Mouse (Mus musculus): ENCODE data around the gene Usp47. TPM values are rescaled to one million over a fixed set of nuclear protein-coding genes. Genes with fewer than 3 reads are reported as not detected.

The Usp47 gene
- polyA plus RNA-seq, 1 experiment from 2014 or later = 69.9 TPM

DNA sequence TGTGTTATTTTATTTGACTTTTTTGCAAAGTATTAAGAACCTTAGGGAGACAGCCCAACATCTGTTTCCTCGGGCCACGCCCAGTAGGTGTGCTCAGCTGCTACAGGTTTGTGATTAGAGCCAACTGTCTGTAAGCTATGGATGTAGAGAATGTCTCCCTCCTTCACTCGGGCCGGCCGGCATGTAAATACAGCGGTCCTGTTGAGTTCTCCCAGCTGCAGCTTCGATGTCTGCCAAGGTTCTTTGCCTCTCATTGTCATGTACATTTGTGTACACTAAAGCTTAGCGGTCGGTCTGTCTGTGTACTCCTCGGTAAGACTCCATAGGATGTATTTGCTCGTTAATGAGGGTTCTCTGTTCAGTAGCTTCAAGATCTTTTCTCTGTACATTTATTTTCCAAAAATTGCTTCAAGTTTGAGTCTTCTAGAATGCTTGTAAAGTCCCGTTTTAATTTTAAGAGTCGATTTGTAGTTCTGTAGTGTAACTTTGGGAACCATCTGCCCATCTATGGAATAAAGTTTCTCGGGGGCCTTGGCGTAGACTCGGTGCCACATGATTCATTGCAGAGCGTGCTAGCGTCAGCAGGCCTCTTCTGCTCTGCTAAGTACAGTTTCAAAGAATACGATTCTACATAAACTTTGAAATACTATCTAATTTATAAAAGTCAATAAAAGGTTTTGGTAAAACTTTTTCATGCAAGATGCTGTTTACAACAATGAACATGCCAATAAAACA lies 87.5 kb downstream of the Usp47 start:
- no peaks in the 10 kb centered on the region for H3K4me1 ChIP-seq
- WGBS = 94% methylated on average over 19 of the region's 19 CpGs
- H3K9me3 ChIP-seq = no peaks in the 10 kb centered on the region
- H3K27ac ChIP-seq = no peak overlapping the region
- DNase-seq (ENCODE audit: low spot score) = no peak
- H3K4me3 ChIP-seq = no peak overlapping the region
- peaks cover 67% of the 10 kb centered on the region for H3K36me3 ChIP-seq
- no peaks in the 10 kb centered on the region for H3K27me3 ChIP-seq (ENCODE audit: insufficient read depth, poor library complexity, severe bottlenecking)

DNA sequence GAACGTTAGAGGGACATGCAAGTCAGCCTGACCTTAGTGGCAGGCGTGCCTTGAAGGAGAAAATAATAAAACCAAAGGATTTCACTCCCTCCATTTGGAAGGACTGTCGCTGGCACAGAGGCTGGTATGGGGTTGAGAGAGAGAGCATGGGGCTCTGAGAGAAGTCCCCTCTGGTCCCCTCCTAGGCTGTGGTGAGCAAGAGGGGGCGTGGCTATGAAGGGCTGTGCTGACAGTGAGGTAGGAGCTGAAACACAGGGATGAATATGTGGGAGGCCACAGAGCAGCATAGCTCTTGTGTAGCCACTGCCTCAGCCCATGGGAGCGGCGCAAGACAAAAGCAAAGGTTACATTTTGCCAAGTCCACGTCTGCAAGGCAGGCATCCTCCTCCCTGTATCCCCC lies 94.2 kb downstream of the Usp47 start:
- no peak for DNase-seq (ENCODE audit: low spot score)
- Histone ChIP-seq H3K36me3 (peaks cover 58% of the 10 kb centered on the region), H3K27ac (no peak overlapping the region), H3K4me3 (no peak overlapping the region), H3K9me3 (no peaks in the 10 kb centered on the region), H3K27me3 (ENCODE audit: insufficient read depth, poor library complexity, severe bottlenecking) (no peaks in the 10 kb centered on the region), H3K4me1 (peaks cover 25% of the 10 kb centered on the region)
- WGBS = 80% methylated on average over 7 of the region's 7 CpGs

DNA sequence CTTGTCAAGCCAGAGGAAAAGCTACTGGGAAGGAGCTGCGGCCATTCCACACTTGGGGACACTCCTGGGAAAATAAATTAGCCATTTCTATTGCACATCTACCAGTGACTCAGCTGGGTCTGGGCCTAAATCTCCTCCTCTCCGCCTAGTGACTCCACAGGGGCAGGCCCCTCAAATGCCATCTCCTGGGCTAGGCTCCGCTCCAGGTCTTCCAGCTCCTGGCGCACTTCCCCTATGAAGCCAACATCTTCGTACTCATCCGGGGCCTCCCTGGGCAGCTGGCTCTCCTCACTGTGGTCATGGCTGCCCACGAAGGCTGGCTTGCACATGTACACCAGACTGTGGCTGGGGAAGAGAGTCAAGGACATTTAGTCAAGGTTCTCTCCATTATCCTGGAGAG lies 94.8 kb downstream of the Usp47 start:
- 93% methylated on average over 7 of the region's 7 CpGs for WGBS
- H3K27ac ChIP-seq = no peak overlapping the region; the same call in 1 of the 2 replicates
- H3K9me3 ChIP-seq = no peaks in the 10 kb centered on the region
- no peak overlapping the region for H3K4me3 ChIP-seq
- peaks cover 58% of the 10 kb centered on the region for H3K36me3 ChIP-seq
- no peak for DNase-seq (ENCODE audit: low spot score)
- peaks cover 31% of the 10 kb centered on the region for H3K4me1 ChIP-seq
- H3K27me3 ChIP-seq (ENCODE audit: insufficient read depth, poor library complexity, severe bottlenecking) = no peaks in the 10 kb centered on the region

DNA sequence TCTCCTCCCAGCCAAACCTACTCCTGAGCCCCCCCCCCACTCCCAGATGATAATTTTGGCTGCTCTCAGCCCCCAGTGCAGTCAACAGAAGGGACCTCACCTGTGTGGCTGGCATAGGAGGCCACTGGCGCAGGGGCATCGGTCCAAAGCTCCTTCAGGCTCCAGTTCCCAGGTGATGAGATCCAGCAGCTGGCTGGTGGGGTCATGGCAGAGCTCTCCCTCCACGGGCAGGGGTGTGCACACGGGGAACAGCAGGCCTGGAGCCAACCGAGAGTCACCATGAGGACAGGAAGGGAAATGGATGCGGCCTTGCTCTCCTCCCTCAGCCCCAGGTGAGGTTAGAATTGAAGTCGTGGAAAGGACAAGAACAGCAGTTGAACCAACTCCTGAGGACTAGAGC lies 95.9 kb downstream of the Usp47 start:
- Histone ChIP-seq H3K36me3 (peaks cover 53% of the 10 kb centered on the region), H3K4me1 (peaks cover 41% of the 10 kb centered on the region)
- 84% methylated on average over 7 of the region's 7 CpGs for WGBS

DNA sequence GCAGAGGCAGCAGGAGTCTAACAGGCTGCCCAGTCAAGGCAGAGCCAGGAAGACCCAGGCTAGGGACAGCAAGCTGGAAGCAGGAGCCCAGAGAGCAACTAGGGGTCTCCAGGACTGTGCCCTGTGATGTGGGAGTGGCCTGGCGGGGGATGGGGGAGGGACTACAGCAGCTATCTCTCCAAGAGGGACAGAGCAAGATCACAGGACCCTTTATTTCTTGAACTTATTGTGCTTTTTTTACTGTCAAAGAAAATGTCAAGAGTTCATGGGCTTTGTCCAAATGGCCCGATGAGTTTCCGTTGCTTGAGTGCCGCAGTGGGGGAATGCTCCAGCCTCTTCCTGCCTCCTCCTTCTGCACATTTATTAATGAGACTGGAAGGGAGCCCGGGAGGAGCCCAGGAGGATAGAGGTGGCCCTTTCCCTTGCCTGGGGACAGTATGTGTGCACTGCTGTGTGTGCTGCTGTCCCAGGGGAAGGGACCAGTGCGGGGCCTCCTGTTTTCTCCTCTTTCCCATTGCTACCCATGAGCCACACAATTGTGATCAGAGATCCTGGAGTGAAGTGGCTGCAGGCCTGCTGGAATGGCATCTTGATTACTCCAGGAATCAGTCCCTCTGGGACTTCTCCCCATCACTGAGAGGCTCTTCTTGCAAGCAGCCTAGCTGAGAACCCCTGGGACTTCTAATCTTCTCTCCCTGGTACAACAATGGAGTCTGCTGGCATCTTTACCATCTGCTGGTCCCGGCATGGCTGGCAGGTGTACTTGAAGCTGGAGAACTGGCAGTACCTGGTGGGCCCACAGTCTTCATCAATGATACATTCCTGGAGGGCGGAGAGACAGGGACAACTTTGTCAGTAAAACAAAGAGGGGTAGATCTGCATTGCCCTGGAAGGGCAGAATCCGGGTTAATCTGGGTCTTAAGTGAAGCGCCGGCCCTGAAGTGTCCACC lies 97.8 kb downstream of the Usp47 start:
- H3K4me3 ChIP-seq = no peak overlapping the region
- H3K4me1 ChIP-seq = peaks cover 55% of the 10 kb centered on the region
- peaks cover 48% of the 10 kb centered on the region for H3K36me3 ChIP-seq
- H3K27me3 ChIP-seq (ENCODE audit: insufficient read depth, poor library complexity, severe bottlenecking) = no peaks in the 10 kb centered on the region
- H3K9me3 ChIP-seq = no peaks in the 10 kb centered on the region
- peak overlapping the region; percentile 48; the same call in 1 of the 2 replicates for H3K27ac ChIP-seq
- 73% methylated on average over 11 of the region's 11 CpGs for WGBS
- DNase-seq (ENCODE audit: low spot score) = no peak

More for the DNA sequence above, 95.9 kb downstream of the Usp47 start:
- H3K9me3 ChIP-seq = no peaks in the 10 kb centered on the region
- H3K27me3 ChIP-seq (ENCODE audit: insufficient read depth, poor library complexity, severe bottlenecking) = no peaks in the 10 kb centered on the region
- H3K4me3 ChIP-seq = no peak overlapping the region
- H3K27ac ChIP-seq = 0 out of 2 replicates have a peak overlapping the region, but pooled peaks have one; percentile 18
- no peak for DNase-seq (ENCODE audit: low spot score)

DNA sequence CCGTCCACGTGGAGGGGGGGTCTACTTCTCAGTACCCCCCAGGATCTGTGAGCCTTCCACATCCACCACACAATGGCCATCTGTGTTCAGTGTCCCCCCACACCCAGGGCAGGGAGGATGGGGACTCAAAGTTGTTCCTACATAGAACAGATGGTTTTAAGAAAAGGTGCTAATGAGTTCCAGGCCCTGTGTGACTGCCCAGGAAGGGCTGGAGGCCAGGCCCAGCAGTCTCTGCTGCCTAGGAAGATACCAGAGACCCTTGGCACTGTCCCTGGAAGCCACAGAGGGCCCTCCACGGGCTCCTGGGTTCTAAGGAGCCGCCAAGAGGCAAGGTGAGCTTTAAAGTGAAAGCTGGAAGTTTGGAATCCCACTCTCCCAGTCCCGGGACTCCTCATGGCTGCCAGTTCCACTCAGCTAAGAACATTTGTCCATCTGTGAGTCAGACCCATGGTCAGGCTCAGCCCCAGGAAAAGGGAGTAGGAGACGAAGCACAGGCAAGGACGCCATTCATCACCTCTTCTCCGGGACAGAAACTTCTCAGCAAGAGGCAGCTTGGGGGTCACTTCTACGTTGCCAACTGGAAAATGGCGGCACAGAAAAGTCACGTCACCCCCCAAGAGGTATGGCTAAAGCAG lies 98.7 kb downstream of the Usp47 start:
- Histone ChIP-seq H3K9me3 (no peaks in the 10 kb centered on the region), H3K4me1 (peaks cover 63% of the 10 kb centered on the region), H3K36me3 (peaks cover 44% of the 10 kb centered on the region), H3K27me3 (ENCODE audit: insufficient read depth, poor library complexity, severe bottlenecking) (no peaks in the 10 kb centered on the region), H3K27ac (peak overlapping the region; percentile 48), H3K4me3 (no peak overlapping the region)
- DNase-seq (ENCODE audit: low spot score) = no peak
- 55% methylated on average over 11 of the region's 11 CpGs for WGBS

DNA sequence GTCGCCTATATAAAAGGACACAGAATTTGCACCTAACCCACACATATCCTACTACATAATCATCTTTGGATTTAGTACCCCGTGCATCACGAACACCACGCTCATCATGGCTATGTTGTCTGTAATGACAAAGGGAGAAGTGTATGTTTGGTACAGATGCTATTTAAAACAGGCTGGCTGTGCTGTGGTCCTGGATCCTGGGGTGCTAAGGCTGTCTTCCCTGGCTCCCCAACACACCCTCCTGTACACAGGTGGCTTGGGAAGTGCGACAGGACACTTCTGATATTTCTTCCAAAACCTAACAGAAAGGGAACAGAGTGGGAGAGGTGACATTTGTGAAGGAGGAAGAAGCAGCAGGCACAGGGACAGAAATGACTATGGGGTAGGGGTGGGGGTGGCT lies 100.3 kb downstream of the Usp47 start:
- H3K4me3 ChIP-seq = no peak overlapping the region
- DNase-seq (ENCODE audit: low spot score) = no peak
- peaks cover 79% of the 10 kb centered on the region for H3K4me1 ChIP-seq
- H3K36me3 ChIP-seq = peaks cover 31% of the 10 kb centered on the region; the same call in 1 of the 2 replicates
- 85% methylated on average over 5 of the region's 5 CpGs for WGBS
- no peaks in the 10 kb centered on the region for H3K9me3 ChIP-seq
- no peaks in the 10 kb centered on the region for H3K27me3 ChIP-seq (ENCODE audit: insufficient read depth, poor library complexity, severe bottlenecking)
- H3K27ac ChIP-seq = no peak overlapping the region

DNA sequence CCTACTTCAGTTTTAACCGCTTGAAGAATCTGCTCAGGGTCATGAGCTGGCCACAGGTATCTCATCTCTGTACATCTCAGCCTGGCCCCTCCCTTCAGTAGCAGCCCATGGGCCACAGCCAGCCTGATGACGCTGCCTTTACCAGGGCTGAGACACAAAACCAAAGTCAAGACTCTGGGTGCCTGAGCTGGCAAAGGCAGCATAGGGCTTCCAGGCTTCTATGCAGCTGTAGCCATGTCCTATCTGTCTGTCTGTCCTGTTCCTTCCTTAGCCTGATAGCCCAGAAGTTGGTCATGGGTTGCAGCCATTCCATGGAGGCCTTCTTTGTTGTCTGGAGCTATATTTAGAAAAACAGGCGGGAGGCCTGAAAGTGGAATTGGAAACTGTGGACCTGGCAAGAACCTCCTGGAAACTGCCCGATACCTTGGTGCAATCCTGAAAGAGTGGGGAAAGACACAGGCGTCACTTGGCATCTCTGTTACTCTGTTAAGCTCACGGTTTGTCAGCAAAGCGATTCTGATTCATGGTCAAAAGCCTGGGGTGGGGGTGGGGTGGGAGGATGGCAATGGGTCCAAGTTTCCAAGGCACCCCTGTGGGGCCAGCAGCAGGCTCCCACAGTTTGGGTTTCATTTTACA lies 102.4 kb downstream of the Usp47 start:
- peaks cover 91% of the 10 kb centered on the region for H3K4me1 ChIP-seq

DNA sequence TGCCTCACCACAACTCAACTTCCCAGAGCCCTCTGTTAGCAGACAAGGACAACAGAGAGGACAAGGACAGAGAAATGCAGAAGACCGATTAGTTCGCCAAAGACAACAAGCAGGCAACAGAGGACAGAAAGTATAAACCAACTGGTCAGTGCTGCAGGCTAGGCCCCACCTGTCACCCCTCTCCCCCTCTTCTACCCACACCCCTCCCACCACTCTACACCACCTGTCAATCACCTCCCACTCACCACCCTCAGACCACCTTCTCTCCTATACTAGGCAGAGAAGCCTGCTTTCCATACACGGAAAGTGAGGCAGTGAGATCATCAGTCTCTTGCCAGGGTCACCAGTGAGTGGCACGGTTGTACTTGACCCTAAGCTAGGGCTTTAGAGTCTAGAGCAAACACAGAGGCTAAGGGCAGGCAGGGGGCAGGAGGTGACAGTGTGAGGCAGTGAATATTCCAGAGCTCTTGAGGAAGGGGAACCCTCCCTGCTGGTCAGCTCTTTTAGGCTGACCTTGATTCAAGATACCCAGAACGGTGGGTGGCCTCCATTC lies 103.9 kb downstream of the Usp47 start:
- Histone ChIP-seq H3K4me1 (peaks cover 77% of the 10 kb centered on the region), H3K36me3 (0 out of 2 replicates have a peak, but pooled peaks cover 1% of the 10 kb centered on the region), H3K4me3 (no peak overlapping the region), H3K27me3 (ENCODE audit: insufficient read depth, poor library complexity, severe bottlenecking) (no peaks in the 10 kb centered on the region), H3K9me3 (no peaks in the 10 kb centered on the region), H3K27ac (peak overlapping the region; percentile 78)
- DNase-seq (ENCODE audit: low spot score) = no peak
- 50% methylated on average over 5 of the region's 5 CpGs for WGBS

More for the DNA sequence above, 102.4 kb downstream of the Usp47 start:
- no peaks in the 10 kb centered on the region for H3K9me3 ChIP-seq
- H3K27me3 ChIP-seq (ENCODE audit: insufficient read depth, poor library complexity, severe bottlenecking) = no peaks in the 10 kb centered on the region
- peaks cover 12% of the 10 kb centered on the region; the same call in 1 of the 2 replicates for H3K36me3 ChIP-seq
- 61% methylated on average over 7 of the region's 7 CpGs for WGBS
- no peak overlapping the region for H3K4me3 ChIP-seq
- H3K27ac ChIP-seq = peak overlapping the region; percentile 78; the same call in 1 of the 2 replicates
- no peak for DNase-seq (ENCODE audit: low spot score)

DNA sequence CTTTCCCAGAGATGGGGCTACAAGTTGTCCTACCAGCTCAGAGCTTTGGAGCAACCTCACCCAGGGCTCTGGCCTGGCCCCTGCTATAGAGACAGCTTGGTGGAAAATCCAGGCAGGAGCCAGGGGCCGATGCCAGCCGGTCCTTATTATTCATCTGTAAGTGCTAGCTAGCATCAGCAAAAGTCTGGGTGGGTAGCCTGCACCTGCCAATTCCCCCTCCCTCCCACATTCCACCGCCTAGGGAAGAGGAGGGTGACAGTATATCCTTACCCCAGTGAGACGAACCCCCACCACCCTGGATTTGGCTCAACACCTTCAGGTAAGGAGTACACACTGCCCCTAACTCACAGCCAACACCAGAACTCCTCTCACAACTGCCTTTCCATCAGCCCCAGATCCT lies 104.7 kb downstream of the Usp47 start:
- no peaks in the 10 kb centered on the region for H3K9me3 ChIP-seq

DNA sequence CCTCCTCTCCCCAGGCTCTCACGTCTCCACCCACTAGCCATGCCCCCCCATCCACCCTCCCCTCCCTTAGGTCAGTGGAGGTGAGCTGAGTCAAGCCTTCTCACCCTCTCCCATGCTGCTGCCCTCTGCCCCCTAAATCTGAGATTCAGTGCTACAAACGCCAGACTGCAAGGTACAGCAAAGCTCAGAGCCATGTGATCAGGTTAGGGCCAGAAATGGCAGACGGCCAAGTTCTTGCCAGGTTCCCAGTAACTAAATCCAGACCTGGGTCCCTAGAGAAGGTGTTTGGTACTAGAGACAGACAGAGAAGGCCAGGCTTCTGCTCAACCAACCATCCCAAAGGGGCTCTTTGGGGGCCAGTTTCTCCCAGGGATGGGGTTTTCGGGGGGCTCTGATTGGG lies 105.5 kb downstream of the Usp47 start:
- H3K4me1 ChIP-seq = peaks cover 65% of the 10 kb centered on the region
- no peaks in the 10 kb centered on the region for H3K9me3 ChIP-seq
- H3K27ac ChIP-seq = peak overlapping the region; percentile 78
- no peaks in the 10 kb centered on the region for H3K27me3 ChIP-seq (ENCODE audit: insufficient read depth, poor library complexity, severe bottlenecking)
- no peak overlapping the region for H3K4me3 ChIP-seq
- no peak for DNase-seq (ENCODE audit: low spot score)
- 58% methylated on average over 4 of the region's 4 CpGs for WGBS
- peaks cover 1% of the 10 kb centered on the region; the same call in 1 of the 2 replicates for H3K36me3 ChIP-seq

More for the DNA sequence above, 104.7 kb downstream of the Usp47 start:
- Histone ChIP-seq H3K27ac (peak overlapping the region; percentile 78), H3K36me3 (no peaks in the 10 kb centered on the region), H3K4me3 (no peak overlapping the region), H3K27me3 (ENCODE audit: insufficient read depth, poor library complexity, severe bottlenecking) (no peaks in the 10 kb centered on the region), H3K4me1 (peaks cover 72% of the 10 kb centered on the region)
- WGBS = 82% methylated on average over 4 of the region's 4 CpGs
- DNase-seq (ENCODE audit: low spot score) = no peak

DNA sequence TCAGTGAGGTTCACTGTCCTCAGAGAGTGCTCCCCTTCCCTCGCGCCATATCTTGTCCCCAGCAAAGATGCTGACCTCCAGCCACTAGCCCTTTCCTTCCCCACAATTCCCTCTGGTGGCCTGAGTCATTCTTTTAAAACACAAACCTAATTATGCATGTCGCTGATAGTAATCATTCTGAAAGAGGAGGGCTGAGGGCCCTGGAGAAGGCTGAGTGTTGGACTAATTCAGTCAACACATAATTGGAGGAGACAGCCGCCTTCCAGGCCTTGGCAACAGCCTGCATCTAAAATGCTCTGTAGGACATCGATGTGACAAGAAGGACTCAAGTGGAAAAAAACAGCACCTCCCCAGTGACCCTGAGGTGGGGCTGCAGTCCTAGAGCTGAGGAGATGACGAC lies 106.5 kb downstream of the Usp47 start:
- no peak for DNase-seq (ENCODE audit: low spot score)
- peaks cover 3% of the 10 kb centered on the region; the same call in 1 of the 2 replicates for H3K36me3 ChIP-seq
- peaks cover 58% of the 10 kb centered on the region for H3K4me1 ChIP-seq
- 76% methylated on average over 6 of the region's 6 CpGs for WGBS
- H3K4me3 ChIP-seq = no peak overlapping the region
- peak overlapping the region; percentile 24; the same call in 1 of the 2 replicates for H3K27ac ChIP-seq
- H3K9me3 ChIP-seq = no peaks in the 10 kb centered on the region
- no peaks in the 10 kb centered on the region for H3K27me3 ChIP-seq (ENCODE audit: insufficient read depth, poor library complexity, severe bottlenecking)

Measured in heart, embryonic 10.5 days (tissue).